Mouse (Mus musculus): ENCODE measurements around the gene Haus8.
"Not testable (repeated sequence)": the region's sequence is repeated elsewhere in the genome, so short reads cannot be mapped to it uniquely, and the experiment has no call there.

The Haus8 gene

DNA sequence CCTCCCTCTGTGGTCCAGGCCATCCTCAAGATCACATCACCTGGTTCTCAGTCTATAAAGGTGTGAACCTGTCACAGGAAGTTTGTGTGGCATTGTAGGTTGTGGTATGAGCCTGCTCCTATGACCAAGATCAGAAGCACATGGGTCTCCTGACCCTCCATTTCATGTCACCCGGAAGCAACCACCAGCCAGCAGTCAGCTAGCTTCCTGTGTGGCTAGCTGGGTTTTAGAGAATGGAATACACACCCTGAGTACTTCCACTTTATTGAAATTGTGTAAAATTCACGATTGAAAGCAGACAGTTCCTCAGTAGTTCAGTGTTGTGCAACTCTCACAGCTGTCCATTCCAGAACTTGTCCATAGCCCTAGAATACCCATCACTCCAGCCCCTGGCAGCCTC lies 13.5 kb upstream of the Haus8 start:
- not testable (repeated sequence) for DNase-seq (ENCODE audit: low spot score in 2 of 2)

DNA sequence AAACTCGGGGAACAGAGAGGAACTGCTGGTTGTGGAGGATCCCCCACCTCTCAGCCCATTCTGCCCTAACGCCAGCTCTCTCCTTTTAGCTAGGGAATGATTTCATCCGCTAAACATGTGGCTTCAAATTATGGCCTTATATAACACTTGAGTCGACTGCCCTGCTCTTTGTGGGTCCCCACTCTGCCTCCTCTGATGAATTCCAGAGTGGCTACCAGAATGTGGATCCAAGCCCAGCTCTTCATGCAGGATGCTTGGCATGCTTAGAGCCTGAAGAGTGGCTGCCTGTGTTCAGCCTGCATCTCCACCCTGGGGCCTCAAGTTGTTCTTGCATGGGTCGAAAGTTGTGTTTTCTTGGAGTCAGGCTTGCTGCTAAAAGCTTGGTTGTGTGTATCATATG lies 9.9 kb upstream of the Haus8 start:
- DNase-seq (ENCODE audit: low spot score in 2 of 2): no peak

DNA sequence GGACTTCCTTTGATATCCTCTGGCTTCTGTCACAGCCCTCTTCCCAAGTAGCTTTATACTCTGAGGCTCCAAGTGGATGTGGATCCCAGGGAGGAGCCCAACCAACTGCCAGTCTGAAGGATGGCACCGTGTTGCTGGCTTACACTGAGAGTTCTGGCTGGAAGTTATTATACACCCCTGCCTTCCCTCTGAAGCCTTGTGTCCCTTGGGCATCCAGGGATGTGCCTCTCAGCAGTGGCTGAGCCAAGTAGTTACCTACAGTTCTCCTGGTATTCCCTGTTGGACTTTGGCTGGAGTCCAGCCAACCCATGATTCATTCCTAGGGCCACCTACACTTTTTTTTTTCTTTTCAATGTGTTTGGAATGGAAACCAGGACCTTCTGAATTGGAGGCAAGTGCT lies 9.0 kb upstream of the Haus8 start:
- DNase-seq (ENCODE audit: low spot score in 2 of 2): not testable (repeated sequence)

- not testable (repeated sequence) for DNase-seq (ENCODE audit: low spot score in 2 of 2)
Measured at GRCm38 (mm10) chr8:71279409-71279808, 6.7 kb upstream of the Haus8 start.

DNA sequence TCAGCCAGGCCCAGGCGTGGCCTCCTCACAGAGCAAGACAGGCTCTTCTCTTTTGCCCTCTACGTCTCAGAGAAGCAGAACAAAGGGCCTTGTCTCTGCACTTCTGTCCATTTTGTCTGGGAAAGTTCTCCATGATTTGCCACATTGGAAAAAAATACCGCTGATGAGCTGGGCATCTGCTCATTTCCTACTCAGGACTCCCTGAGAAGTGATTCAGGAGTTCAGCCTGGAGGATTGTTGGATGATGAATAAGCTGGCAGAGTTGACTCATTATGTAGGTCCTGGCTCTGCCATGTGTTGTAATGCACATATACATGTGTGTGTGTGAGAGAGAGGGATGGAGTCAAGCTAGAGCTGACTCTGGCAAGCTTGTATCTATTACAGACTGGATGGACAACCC lies 3.4 kb upstream of the Haus8 start:
- no peak for DNase-seq (ENCODE audit: low spot score in 2 of 2)

DNA sequence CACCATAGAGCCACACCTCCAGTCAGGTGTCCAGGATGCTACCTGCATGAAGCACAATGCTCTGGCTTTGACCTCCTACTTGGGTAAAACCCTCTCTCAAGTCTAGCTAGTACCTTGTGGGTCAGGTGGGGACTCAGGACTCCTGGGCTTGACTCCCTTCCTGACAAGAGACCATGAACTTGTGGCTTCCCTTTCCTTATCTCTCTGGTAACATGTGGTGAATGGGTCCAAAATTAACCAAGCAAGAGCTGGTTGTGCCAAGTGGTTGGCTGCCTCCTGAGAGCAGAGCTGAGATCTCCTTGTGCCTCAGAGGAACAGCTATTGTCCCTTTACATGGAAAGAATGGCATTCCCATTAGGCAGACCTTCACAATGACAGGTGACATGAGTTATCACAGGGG lies 1.7 kb upstream of the Haus8 start:
- no peak for DNase-seq (ENCODE audit: low spot score in 2 of 2)

- peak in 1 of 2 experiments; percentile 19 for DNase-seq (ENCODE audit: low spot score in 2 of 2)
Measured at GRCm38 (mm10) chr8:71273151-71273510, 397 bp upstream of the Haus8 start.

- DNase-seq (ENCODE audit: low spot score in 2 of 2): no peak
Measured at GRCm38 (mm10) chr8:71271630-71272029, 1.1 kb downstream of the Haus8 start.

GRCm38 (mm10) chr8:71268286-71268685 lies 4.4 kb downstream of the Haus8 start:
- DNase-seq (ENCODE audit: low spot score in 2 of 2): not testable (repeated sequence)

- DNase-seq (ENCODE audit: low spot score in 2 of 2): no peak
Measured at GRCm38 (mm10) chr8:71267690-71268089, 5.0 kb downstream of the Haus8 start.

DNA sequence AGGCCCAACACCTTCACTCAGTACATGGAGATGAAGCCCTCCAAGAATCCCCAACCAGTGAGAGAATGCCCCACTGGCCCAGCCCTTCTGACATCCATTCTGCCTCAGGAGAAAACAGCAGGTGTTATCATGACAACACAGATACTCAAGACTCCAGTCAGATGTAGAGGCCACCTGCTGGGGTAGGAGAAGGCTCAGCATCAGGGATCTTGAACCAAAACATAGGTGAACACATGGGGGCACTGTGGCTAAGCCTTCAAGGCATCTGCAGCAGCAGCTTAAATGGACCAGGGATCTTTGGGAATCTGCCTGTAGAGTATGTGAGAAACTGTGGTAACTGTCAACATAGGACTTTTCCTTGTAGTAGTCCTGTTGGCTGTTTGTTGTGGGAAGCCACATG lies 11.5 kb downstream of the Haus8 start:
- DNase-seq (ENCODE audit: low spot score in 2 of 2): no peak

GRCm38 (mm10) chr8:71256545-71257232 lies 16.0 kb downstream of the Haus8 start:
- no peak for DNase-seq (ENCODE audit: low spot score in 2 of 2)

DNA sequence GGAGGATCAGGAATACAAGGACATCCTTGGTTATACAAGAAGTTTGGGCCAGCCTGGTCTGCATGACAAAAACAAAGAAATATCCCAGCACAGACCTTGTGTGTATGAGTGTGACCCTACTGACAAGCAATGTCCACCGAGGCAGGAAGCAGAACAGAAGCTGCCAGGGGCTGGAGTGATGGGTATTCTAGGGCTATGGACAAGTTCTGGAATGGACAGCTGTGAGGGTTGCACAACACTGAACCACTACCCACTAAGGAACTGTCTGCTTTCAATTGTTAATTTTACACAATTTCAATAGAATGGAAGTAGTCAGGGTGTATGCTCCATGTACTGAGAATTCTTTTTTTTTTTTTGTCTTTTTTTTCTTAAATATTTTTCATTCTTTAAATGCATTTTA lies 24.5 kb downstream of the Haus8 start:
- no peak for DNase-seq (ENCODE audit: low spot score in 2 of 2)

- no peak for DNase-seq (ENCODE audit: low spot score in 2 of 2)
Measured at GRCm38 (mm10) chr8:71242757-71243156, 30.0 kb downstream of the Haus8 start.

- no peak for DNase-seq (ENCODE audit: low spot score in 2 of 2)
Measured at GRCm38 (mm10) chr8:71224560-71224959, 48.2 kb downstream of the Haus8 start.

DNA sequence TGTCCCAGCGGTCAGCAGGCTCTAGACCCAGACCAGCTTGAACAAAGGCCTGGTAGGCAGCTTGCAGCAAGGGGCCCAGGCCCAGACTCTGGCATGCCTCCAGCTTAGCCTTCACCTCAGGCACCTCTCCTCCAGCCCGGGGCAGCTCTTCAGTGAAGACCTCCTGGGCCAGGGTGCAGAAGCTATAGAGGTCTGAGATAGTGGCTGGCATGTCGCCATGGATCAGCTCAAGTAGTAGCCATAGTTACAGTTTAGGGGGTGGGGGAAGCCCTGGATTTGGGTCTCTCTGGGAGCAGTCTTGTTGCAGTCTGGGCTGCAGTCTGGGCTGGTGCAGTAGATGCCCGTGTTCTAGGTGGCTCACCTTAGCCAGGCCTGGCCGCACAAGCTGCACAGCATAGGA lies 58.5 kb downstream of the Haus8 start:
- not testable (repeated sequence) for DNase-seq (ENCODE audit: low spot score in 2 of 2)

DNA sequence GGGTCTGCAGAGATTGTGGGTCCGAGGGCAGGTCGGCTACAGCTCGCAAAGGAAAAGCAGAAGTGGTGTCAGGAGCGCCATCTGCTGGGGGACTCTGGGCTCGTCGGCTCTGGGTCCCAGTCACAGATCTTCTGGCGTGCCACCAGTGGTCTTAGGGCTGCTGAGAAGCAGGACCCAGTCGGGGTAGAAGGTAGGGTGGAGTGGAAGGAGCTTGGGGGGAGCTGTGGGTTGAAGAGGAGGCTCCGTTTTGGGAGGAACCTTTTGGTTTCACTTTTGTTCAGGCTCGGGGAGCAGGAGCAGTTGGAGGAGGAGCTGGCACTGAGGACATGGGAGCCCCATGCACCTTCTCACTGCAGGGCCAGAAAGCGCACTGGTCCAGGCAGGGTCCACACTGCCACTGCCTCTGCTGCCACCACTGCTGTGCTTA lies 67.2 kb downstream of the Haus8 start:
- peak; percentile 3 to 4 for DNase-seq (ENCODE audit: low spot score in 2 of 2)
